Mouse (Mus musculus) E14TG2a.4 (cell line): Measurements from ENCODE around the gene Olfr1287.

Experiments used
- H3K27me3 ChIP-seq: 2 replicates; pipeline ENCODE4 v1.6.1; 2014; ENCODE audit warnings: low read length, control low read depth; ENCODE audit not compliant: insufficient read depth
- H3K36me3 ChIP-seq: 2 replicates; pipeline ENCODE4 v1.6.1; 2014; ENCODE audit warnings: low read length, control low read depth; ENCODE audit not compliant: insufficient read depth
- H3K4me1 ChIP-seq: replicated peaks from 2 replicates; pipeline ENCODE4 v1.6.1; 2014; ENCODE audit warnings: low read depth, low read length, control low read depth
- H3K4me3 ChIP-seq: replicated peaks from 2 replicates; pipeline ENCODE4 v1.5.1; 2014; ENCODE audit warnings: mild to moderate bottlenecking, low read length
- H3K9me3 ChIP-seq: 2 replicates; pipeline ENCODE4 v1.6.1; 2014; ENCODE audit warnings: low read length, control low read depth
- CTCF ChIP-seq: conservative IDR thresholded peaks from 2 replicates; pipeline ENCODE4 v1.5.1; 2014; ENCODE audit warnings: low read length
- NANOG ChIP-seq: IDR thresholded peaks from 2 replicates; pipeline ENCODE4 v1.6.1; 2014; ENCODE audit warnings: borderline replicate concordance, low read length, mixed read lengths
- POU5F1 ChIP-seq: IDR thresholded peaks from 2 replicates; pipeline ENCODE4 v1.6.1; 2014; ENCODE audit warnings: low read length, borderline replicate concordance

The Olfr1287 gene

GRCm38 (mm10) chr2:111448842-111449241 lies at the start of gene Olfr1287:
TSS of gene Olfr1287 (plus strand) at chr2:111449142.
- H3K4me1 ChIP-seq, result no peaks in the 10 kb centered on the region
- no peaks in the 10 kb centered on the region for H3K27me3 ChIP-seq
- H3K9me3 ChIP-seq, result peaks cover 11% of the 10 kb centered on the region
- no peak for TF ChIP-seq POU5F1
- H3K4me3 ChIP-seq, result no peak within 1 kb of the TSS
- no peaks in the 10 kb centered on the region for H3K36me3 ChIP-seq

- Histone ChIP-seq H3K4me3 (no peak within 1 kb of the TSS), H3K36me3 (no peaks in the 10 kb centered on the region), H3K27me3 (no peaks in the 10 kb centered on the region), H3K4me1 (no peaks in the 10 kb centered on the region), H3K9me3 (no peaks in the 10 kb centered on the region)
- TF ChIP-seq POU5F1, result no peak
- no peak for TF ChIP-seq CTCF
- no peak for TF ChIP-seq NANOG
Observed at GRCm38 (mm10) chr2:111422931-111423330, 26.0 kb upstream of the Olfr1287 start, which contains the start of gene Olfr1286. TSS of gene Olfr1286 (minus strand) at chr2:111423115.

GRCm38 (mm10) chr2:111473801-111474200 lies 24.9 kb downstream of the Olfr1287 start, which contains the start of gene Olfr1288:
TSS of gene Olfr1288 (plus strand) at chr2:111474101.
- H3K27me3 ChIP-seq, result no peaks in the 10 kb centered on the region
- TF ChIP-seq CTCF, result no peak
- TF ChIP-seq POU5F1, result no peak
- TF ChIP-seq NANOG, result no peak

GRCm38 (mm10) chr2:111480519-111480918 lies 31.6 kb downstream of the Olfr1287 start, which contains the start of gene Olfr1289:
TSS of gene Olfr1289 (plus strand) at chr2:111480819.
- H3K27me3 ChIP-seq, result no peaks in the 10 kb centered on the region
- H3K36me3 ChIP-seq, result no peaks in the 10 kb centered on the region
- no peaks in the 10 kb centered on the region for H3K4me1 ChIP-seq
- no peak within 1 kb of the TSS for H3K4me3 ChIP-seq
- TF ChIP-seq NANOG, result no peak
- TF ChIP-seq POU5F1, result no peak
- no peak for TF ChIP-seq CTCF
- no peaks in the 10 kb centered on the region for H3K9me3 ChIP-seq

More at GRCm38 (mm10) chr2:111473801-111474200, 24.9 kb downstream of the Olfr1287 start, which contains the start of gene Olfr1288:
- Histone ChIP-seq H3K4me1 (no peaks in the 10 kb centered on the region), H3K36me3 (no peaks in the 10 kb centered on the region), H3K9me3 (no peaks in the 10 kb centered on the region), H3K4me3 (no peak within 1 kb of the TSS)

GRCm38 (mm10) chr2:111493729-111494128 lies 44.8 kb downstream of the Olfr1287 start, which contains the start of gene Olfr1290:
TSS of gene Olfr1290 (minus strand) at chr2:111493829.
- no peak for TF ChIP-seq CTCF
- no peak for TF ChIP-seq POU5F1
- no peak for TF ChIP-seq NANOG
- Histone ChIP-seq H3K36me3 (no peaks in the 10 kb centered on the region), H3K4me1 (no peaks in the 10 kb centered on the region), H3K4me3 (no peak within 1 kb of the TSS), H3K27me3 (no peaks in the 10 kb centered on the region), H3K9me3 (no peaks in the 10 kb centered on the region)

GRCm38 (mm10) chr2:111496880-111497279 lies 47.9 kb downstream of the Olfr1287 start, which contains the start of gene Olfr1291-ps1:
TSS of gene Olfr1291-ps1 (plus strand) at chr2:111497180.
- no peaks in the 10 kb centered on the region for H3K4me1 ChIP-seq
- TF ChIP-seq NANOG (no peak), CTCF (no peak), POU5F1 (no peak)
- H3K4me3 ChIP-seq, result no peak within 1 kb of the TSS
- H3K27me3 ChIP-seq, result no peaks in the 10 kb centered on the region
- H3K36me3 ChIP-seq, result no peaks in the 10 kb centered on the region
- no peaks in the 10 kb centered on the region for H3K9me3 ChIP-seq
